24 mouse cellular contexts compared by ENCODE assay signal in genomic region chr5:66406431-66406830, GRCm38 (mm10).
DNase-seq lines count a peak whose midpoint lies in the region; ATAC-seq and TF ChIP-seq lines count a peak whose summit lies in the region.
"Had no signal": no experiment of that assay in that cellular context is flagged by ENCODE, and none has a peak within 500 bp of the region (broad histone marks: within the 10 kb centered on the region; RNA-seq: fewer than 3 reads in every experiment).

No protein-coding gene starts in this region.

- no peak overlapping the region for H3K9ac ChIP-seq in heart, embryonic 12.5 days
- no peak overlapping the region for H3K9ac ChIP-seq in kidney, postnatal 0 days (ENCODE audit: low read depth, low read length)
- H3K9ac ChIP-seq: forebrain, embryonic 13.5 days; hindbrain, embryonic 14.5 days; liver, embryonic 13.5 days; midbrain, embryonic 13.5 days; neural tube, embryonic 13.5 days; stomach, embryonic 15.5 days had no signal

- H3K4me2 ChIP-seq in heart, embryonic 12.5 days, result no peak overlapping the region
- H3K4me2 ChIP-seq in kidney, postnatal 0 days (ENCODE audit: low read length), result no peak overlapping the region
- H3K4me2 ChIP-seq: forebrain, embryonic 13.5 days; hindbrain, embryonic 14.5 days; liver, embryonic 13.5 days; midbrain, embryonic 13.5 days; neural tube, embryonic 13.5 days; stomach, embryonic 15.5 days had no signal

- no peaks in the 10 kb centered on the region for H3K36me3 ChIP-seq in heart, embryonic 12.5 days
- H3K36me3 ChIP-seq in kidney, postnatal 0 days (ENCODE audit: insufficient read depth, low read length), result no peaks in the 10 kb centered on the region
- H3K36me3 ChIP-seq: liver, embryonic 13.5 days; midbrain, embryonic 13.5 days; neural tube, embryonic 13.5 days; stomach, embryonic 15.5 days had no signal

- H3K9me3 ChIP-seq in heart, embryonic 12.5 days (replicated peaks), result no peaks in the 10 kb centered on the region
- H3K9me3 ChIP-seq in kidney, postnatal 0 days (replicated peaks; ENCODE audit: low read length), result no peaks in the 10 kb centered on the region
- H3K9me3 ChIP-seq: forebrain, embryonic 13.5 days; liver, embryonic 13.5 days; midbrain, embryonic 13.5 days; neural tube, embryonic 13.5 days; stomach, embryonic 15.5 days had no signal

- no peak for ATAC-seq in heart, embryonic 12.5 days (ENCODE audit: insufficient number of reproducible peaks, low FRiP score)
- peak; percentile 44; the same call in 1 of the 2 replicates for ATAC-seq in kidney, postnatal 0 days (replicated peaks; ENCODE audit: low FRiP score, low read depth)
- ATAC-seq: forebrain, embryonic 13.5 days; intestine, postnatal 0 days; midbrain, embryonic 13.5 days had no signal

- peak overlapping the region; percentile 59; the same call in 1 of the 2 replicates for H3K27ac ChIP-seq in heart, embryonic 12.5 days (ENCODE audit: poor library complexity, severe bottlenecking)
- H3K27ac ChIP-seq in kidney, postnatal 0 days, result peak overlapping the region; percentile 47
- H3K27ac ChIP-seq: forebrain, embryonic 13.5 days; hindbrain, embryonic 14.5 days; liver, embryonic 13.5 days; macrophage; midbrain, embryonic 13.5 days; neural tube, embryonic 13.5 days; stomach, embryonic 15.5 days had no signal

- no peak for TF ChIP-seq CTCF in kidney, postnatal 0 days (IDR thresholded peaks at IDR 0.05; ENCODE audit: low read depth)

- peaks cover 25% of the 10 kb centered on the region for H3K4me1 ChIP-seq in heart, embryonic 12.5 days (replicated peaks)
- peaks cover 13% of the 10 kb centered on the region; the same call in 1 of the 2 replicates for H3K4me1 ChIP-seq in kidney, postnatal 0 days (replicated peaks; ENCODE audit: insufficient read depth, low read length)
- H3K4me1 ChIP-seq: forebrain, embryonic 13.5 days; liver, embryonic 13.5 days; stomach, embryonic 15.5 days had no signal

- 89% methylated on average over 7 of the region's 7 CpGs for WGBS in heart, embryonic 12.5 days
- WGBS in kidney, postnatal 0 days, result 78% methylated on average over 7 of the region's 7 CpGs

- intact Hi-C loops in heart, postnatal 10 days (cut with DNase I), result no loop called here

- no peak overlapping the region for H3K4me3 ChIP-seq in heart, embryonic 12.5 days
- H3K4me3 ChIP-seq in kidney, postnatal 0 days (replicated peaks; ENCODE audit: low read depth, low read length), result no peak overlapping the region
- H3K4me3 ChIP-seq: forebrain, embryonic 13.5 days; liver, embryonic 13.5 days; midbrain, embryonic 13.5 days; neural tube, embryonic 13.5 days; stomach, embryonic 15.5 days had no signal

- no peaks in the 10 kb centered on the region for H3K27me3 ChIP-seq in heart, embryonic 12.5 days (replicated peaks)
- no peaks in the 10 kb centered on the region for H3K27me3 ChIP-seq in kidney, postnatal 0 days (ENCODE audit: insufficient read depth, low read length)
- H3K27me3 ChIP-seq: forebrain, embryonic 13.5 days; liver, embryonic 13.5 days; midbrain, embryonic 13.5 days; neural tube, embryonic 13.5 days; stomach, embryonic 15.5 days had no signal

- no peak for DNase-seq in heart, postnatal 10 days
- peak; percentile 35 for DNase-seq in kidney, adult 18-20 months
- no peak for DNase-seq in kidney, postnatal 4 days
- no peak for DNase-seq in kidney, postnatal 0 days (ENCODE audit: low spot score)
- DNase-seq in kidney, postnatal 36 days, result peak; percentile 63 to 67
- DNase-seq in spleen, postnatal 4 days (ENCODE audit: low spot score in 2 of 2), result no peak
- no peak for DNase-seq in retina, embryonic 14.5 days (ENCODE audit: low spot score)
- DNase-seq: adrenal gland, postnatal 25 days; B cell, adult 2 months; cerebellum, adult 18-20 months; cerebellum, postnatal 10 days; gastrocnemius, postnatal 10 days; liver, embryonic 13.5 days; lung, adult 18-20 months; retina, postnatal 1 day; right cerebral cortex, postnatal 14 days had no signal

Comparison
In these comparisons a context has a peak if more than half of its experiments do, and no peak if none do; other contexts are left out.
1. DNase-seq: peak in kidney, adult 18-20 months (single experiment) and kidney, postnatal 36 days (2 of 2); none in heart, postnatal 10 days (0 of 2), kidney, postnatal 4 days (0 of 2), kidney, postnatal 0 days (single experiment), spleen, postnatal 4 days (0 of 2) and retina, embryonic 14.5 days (single experiment).